Mouse (Mus musculus) brain, embryonic 14.5 days (tissue): ENCODE data around the gene Rhbdd2.

Experiments used
- CTCF ChIP-seq: fragments of 200-500 bp; IDR thresholded peaks from 2 replicates; pipeline ENCODE4 v1.5.1; 2012; ENCODE audit warnings: inconsistent platforms, mild to moderate bottlenecking, moderate library complexity, borderline replicate concordance; ENCODE audit not compliant: insufficient read depth, insufficient read length; ENCODE audit errors: extremely low read depth
- POLR2A ChIP-seq: fragments of 200-500 bp; IDR thresholded peaks from 2 replicates; pipeline ENCODE4 v1.6.1; 2012; ENCODE audit warnings: mild to moderate bottlenecking, inconsistent platforms, borderline replicate concordance; ENCODE audit not compliant: poor library complexity, insufficient read depth, insufficient read length, severe bottlenecking; ENCODE audit errors: extremely low read depth

DNA sequence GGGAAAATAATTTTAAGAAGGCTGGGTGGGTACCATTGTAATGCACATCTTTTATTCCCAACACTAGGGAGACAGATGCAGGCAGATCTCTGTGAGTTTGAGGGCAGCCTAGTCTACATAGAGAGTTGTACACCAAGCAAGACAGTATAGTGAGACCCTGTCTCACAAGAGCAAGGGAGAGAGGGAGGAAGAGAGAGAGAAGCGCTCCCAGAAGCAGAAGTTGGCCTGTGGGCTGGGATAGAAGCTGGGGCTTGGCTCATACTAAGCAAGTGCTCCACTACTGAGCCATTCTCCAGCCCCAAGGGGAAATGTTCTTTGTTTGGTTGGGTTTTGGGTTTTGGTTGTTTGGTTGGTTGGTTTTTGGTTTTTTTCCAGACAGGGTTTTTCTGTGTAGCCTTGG lies 8.6 kb downstream of the Rhbdd2 start:
- TF ChIP-seq CTCF (no peak), POLR2A (no peak)
